Mouse (Mus musculus) CD4-positive, CD25-positive, alpha-beta regulatory T cell, adult 9 weeks (primary cell): ENCODE measurements around the gene Axdnd1. TPM values are rescaled to one million over a fixed set of nuclear protein-coding genes. Genes with fewer than 3 reads are reported as not detected.

Experiments
- polyA plus RNA-seq: library from polyadenylated mRNA; unstranded; fragments of 100-300 nt; shearing (Covaris generic); gene quantifications from one replicate; pipeline ENCODE4 v1.2.1, GENCODE M21; 2017

Gene Axdnd1
- polyA plus RNA-seq: 0.82 TPM

DNA sequence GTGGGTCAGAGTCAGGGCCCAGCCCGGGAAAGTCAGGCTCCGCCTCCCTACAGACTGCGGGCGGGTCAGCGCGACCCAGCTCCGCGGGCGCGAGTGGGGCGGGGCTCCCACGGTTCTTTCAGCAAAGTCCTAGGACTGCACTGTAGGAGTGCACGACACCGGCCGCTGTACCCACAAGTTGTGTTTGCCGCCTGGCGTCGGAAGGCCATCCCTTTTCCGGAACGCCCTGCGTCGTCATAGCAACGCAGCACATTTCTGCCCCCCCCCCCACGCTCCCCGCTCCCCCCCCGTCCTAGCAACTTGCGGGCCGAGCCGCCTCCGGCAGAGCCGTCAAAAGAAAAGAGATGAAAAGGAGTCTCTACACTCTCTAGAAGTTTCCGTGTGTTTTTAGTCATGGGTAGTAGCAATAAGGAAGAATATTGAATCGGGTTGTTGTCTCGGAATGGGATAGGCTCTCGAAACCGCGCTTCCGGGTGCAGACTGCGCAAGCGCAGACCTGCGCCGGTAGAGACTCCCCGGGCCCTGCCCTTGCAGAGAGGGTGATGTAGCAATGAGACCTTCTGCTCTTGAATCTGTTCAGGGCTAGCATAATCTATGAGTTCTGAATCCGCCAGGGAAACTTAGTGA, at the start of gene Axdnd1:
Gene Axdnd1, minus strand, starts transcription at position 489 of the 627 bp plus-strand sequence.

GRCm38 (mm10) chr1:156365740-156366139, 55.2 kb downstream of the Axdnd1 start, which contains the start of gene Gm2000:
Gm2000 (plus strand) TSS chr1:156366040.

GRCm38 (mm10) chr1:156310630-156311029, 110.3 kb downstream of the Axdnd1 start, which contains the start of gene Nphs2:
Nphs2 (plus strand) TSS chr1:156310727.

DNA sequence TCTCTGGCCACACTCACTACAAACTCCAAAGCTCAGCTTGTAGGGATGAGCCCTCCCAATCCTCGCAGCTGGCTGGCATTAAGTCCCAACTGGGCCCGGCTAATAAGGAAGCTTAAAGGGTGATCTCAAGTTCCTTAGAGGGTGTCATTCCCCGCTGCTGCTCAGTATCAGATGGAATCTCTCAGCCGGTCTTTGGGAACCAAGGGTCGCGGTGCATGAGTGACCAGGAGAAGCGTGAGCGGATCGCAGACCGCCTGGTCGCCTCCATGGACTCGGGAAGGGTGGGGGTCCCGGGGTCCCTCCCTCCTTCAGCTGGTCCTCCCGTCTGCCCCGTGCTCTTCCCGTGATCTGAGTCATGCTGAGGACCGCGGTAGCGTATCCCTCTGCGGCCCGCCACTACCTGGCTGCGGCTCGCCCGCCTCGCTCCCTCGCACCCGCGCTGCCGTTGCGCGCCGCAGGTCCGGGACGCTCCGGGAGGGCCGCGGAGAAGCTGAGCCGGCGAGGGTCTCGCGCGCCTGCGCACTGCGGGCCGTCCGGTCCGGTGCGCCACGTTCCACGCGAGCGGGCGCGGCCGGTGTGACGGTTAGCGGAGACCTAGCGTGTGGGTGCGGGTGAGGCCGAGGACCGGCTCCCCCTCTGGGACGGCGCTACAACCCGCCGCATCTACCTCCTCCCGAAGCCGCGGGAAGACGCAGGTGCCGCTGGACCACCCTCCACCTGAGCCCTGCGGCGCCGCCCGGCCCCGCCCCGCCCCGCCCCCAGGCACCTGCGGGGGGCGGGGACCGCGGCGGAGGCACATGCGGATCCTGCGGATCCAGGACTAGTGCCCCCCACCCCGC, 117.8 kb downstream of the Axdnd1 start, which contains the start of gene Tdrd5:
Gene Tdrd5, minus strand, starts transcription at position 754 of the 839 bp plus-strand sequence.

Other genes starting within 250 kb of the Axdnd1 start
- not detected for gene Fam163a, start 216.1 kb downstream of the Axdnd1 start, polyA plus RNA-seq
- gene Tdrd5, start 117.5 kb downstream of the Axdnd1 start, polyA plus RNA-seq: not detected
- gene Nphs2, start 110.4 kb downstream of the Axdnd1 start, polyA plus RNA-seq: not detected
- 1,620 TPM for gene Gm2000, start 55.1 kb downstream of the Axdnd1 start, polyA plus RNA-seq
- 44.0 TPM for gene Soat1, start 53.2 kb upstream of the Axdnd1 start, polyA plus RNA-seq
- gene Gm10031, start 102.9 kb upstream of the Axdnd1 start, polyA plus RNA-seq: 1.2 TPM
- 2.8 TPM for gene Abl2, start 137.6 kb upstream of the Axdnd1 start, polyA plus RNA-seq